Mouse (Mus musculus): Measurements from ENCODE around the gene Pla2g15. TPM values are rescaled to one million over a fixed set of nuclear protein-coding genes. Genes with fewer than 3 reads are reported as not detected.
A peak's percentile ranks its signal among the peaks of the same experiment; 100 is the strongest.

Gene Pla2g15
- total RNA-seq, 2 experiments from 2014 or later, result 13.8 to 15.8 TPM

GRCm38 (mm10) chr8:106134751-106135571 is 15.2 kb upstream of the Pla2g15 start:
- no peak for ATAC-seq (ENCODE audit: poor library complexity, severe bottlenecking)

- no peak for ATAC-seq (ENCODE audit: poor library complexity, severe bottlenecking)
Observed at GRCm38 (mm10) chr8:106135672-106136071, 14.5 kb upstream of the Pla2g15 start.

GRCm38 (mm10) chr8:106136156-106137130 is 13.8 kb upstream of the Pla2g15 start, which contains the start of gene Esrp2:
Gene Esrp2 (minus strand): TSS chr8:106136974.
- ATAC-seq (ENCODE audit: poor library complexity, severe bottlenecking), result 0 out of 2 replicates have a peak, but pooled peaks have one; percentile 20

GRCm38 (mm10) chr8:106137218-106137905 is 12.8 kb upstream of the Pla2g15 start:
- no peak for ATAC-seq (ENCODE audit: poor library complexity, severe bottlenecking)

- ATAC-seq (ENCODE audit: poor library complexity, severe bottlenecking), result peak; percentile 60
Observed at GRCm38 (mm10) chr8:106137906-106138477, 12.2 kb upstream of the Pla2g15 start.

GRCm38 (mm10) chr8:106138616-106139015 is 11.6 kb upstream of the Pla2g15 start:
- ATAC-seq (ENCODE audit: poor library complexity, severe bottlenecking), result no peak

- no peak for ATAC-seq (ENCODE audit: poor library complexity, severe bottlenecking)
Observed at GRCm38 (mm10) chr8:106140191-106140590, 10.0 kb upstream of the Pla2g15 start.

GRCm38 (mm10) chr8:106140769-106141168 is 9.4 kb upstream of the Pla2g15 start:
- ATAC-seq (ENCODE audit: poor library complexity, severe bottlenecking), result peak; percentile 77

- ATAC-seq (ENCODE audit: poor library complexity, severe bottlenecking), result no peak
Observed at GRCm38 (mm10) chr8:106145331-106145730, 4.9 kb upstream of the Pla2g15 start.

GRCm38 (mm10) chr8:106146014-106146413 is 4.2 kb upstream of the Pla2g15 start:
- ATAC-seq (ENCODE audit: poor library complexity, severe bottlenecking), result peak; percentile 20; the same call in 1 of the 2 replicates

- no peak for ATAC-seq (ENCODE audit: poor library complexity, severe bottlenecking)
Observed at GRCm38 (mm10) chr8:106147868-106148565, 2.2 kb upstream of the Pla2g15 start.

GRCm38 (mm10) chr8:106149025-106149424 is 1.2 kb upstream of the Pla2g15 start:
- no peak for ATAC-seq (ENCODE audit: poor library complexity, severe bottlenecking)

GRCm38 (mm10) chr8:106150653-106151000 is 428 bp downstream of the Pla2g15 start:
- no peak for ATAC-seq (ENCODE audit: poor library complexity, severe bottlenecking)

GRCm38 (mm10) chr8:106151041-106151440 is 842 bp downstream of the Pla2g15 start:
- ATAC-seq (ENCODE audit: poor library complexity, severe bottlenecking), result no peak

- ATAC-seq (ENCODE audit: poor library complexity, severe bottlenecking), result peak; percentile 49
Observed at GRCm38 (mm10) chr8:106152876-106153275, 2.7 kb downstream of the Pla2g15 start.

GRCm38 (mm10) chr8:106157419-106157818 is 7.2 kb downstream of the Pla2g15 start:
- no peak for ATAC-seq (ENCODE audit: poor library complexity, severe bottlenecking)

- ATAC-seq (ENCODE audit: poor library complexity, severe bottlenecking), result no peak
Observed at GRCm38 (mm10) chr8:106158381-106158780, 8.2 kb downstream of the Pla2g15 start.

- no peak for ATAC-seq (ENCODE audit: poor library complexity, severe bottlenecking)
Observed at GRCm38 (mm10) chr8:106159876-106160275, 9.7 kb downstream of the Pla2g15 start.

- ATAC-seq (ENCODE audit: poor library complexity, severe bottlenecking), result no peak
Observed at GRCm38 (mm10) chr8:106163251-106163650, 13.1 kb downstream of the Pla2g15 start.

- peak; percentile 46 for ATAC-seq (ENCODE audit: poor library complexity, severe bottlenecking)
Observed at GRCm38 (mm10) chr8:106165460-106165859, 15.3 kb downstream of the Pla2g15 start.
